Mouse (Mus musculus) spleen, postnatal 36 days (tissue): ENCODE measurements around the gene Olfr472.
"Not testable (repeated sequence)": the region's sequence is repeated elsewhere in the genome, so short reads cannot be mapped to it uniquely, and the experiment has no call there.

Experiments used
- DNase-seq, 2 experiments: peaks; one replicate each; pipeline ENCODE4 v3.0.0; 2022; ENCODE audit warnings: low spot score in 2 of 2, mixed read lengths in 1 of 2

Olfr472 gene

DNA sequence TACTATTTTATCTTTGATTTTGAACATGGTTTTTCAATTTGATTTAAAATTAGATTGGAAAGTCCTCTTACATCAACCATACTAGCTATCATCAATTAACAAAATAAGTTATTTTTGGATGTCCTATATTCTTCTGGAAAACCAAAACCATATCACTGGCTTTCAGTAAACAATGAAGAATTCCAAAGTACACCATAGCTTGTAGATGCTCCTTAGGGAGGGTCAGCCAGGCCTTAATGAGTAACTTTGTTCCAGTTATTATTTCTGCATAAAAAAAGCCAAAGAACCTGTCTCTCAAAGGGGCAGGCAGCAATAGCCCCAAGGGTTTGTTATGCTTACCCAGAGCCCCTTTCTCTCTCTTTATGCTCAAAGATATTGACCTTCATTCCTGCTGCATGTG, at the start of gene Olfr472:
TSS of gene Olfr472 (plus strand) at position 301 of the 400 bp plus-strand sequence.
- no peak for DNase-seq

DNA sequence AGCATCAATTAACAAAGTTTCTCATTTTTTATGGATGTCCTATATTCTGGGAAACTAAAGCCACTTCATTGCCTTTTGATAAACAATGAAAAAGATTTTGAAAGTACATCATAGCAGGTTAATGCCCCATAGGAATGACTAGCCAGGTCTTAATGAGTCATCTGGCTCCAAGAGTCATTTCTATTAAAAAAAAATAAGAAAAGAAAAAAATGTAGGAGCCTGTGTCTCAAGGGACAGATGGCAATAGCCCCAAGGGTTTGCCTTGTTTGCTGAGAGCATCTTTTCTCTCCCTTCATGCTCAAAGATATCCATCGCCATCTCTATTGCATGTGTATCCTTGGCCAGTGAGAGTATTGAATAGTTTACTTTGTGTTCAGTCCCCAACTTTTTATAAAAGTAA, 32.4 kb downstream of the Olfr472 start, which contains the start of gene Olfr473:
TSS of gene Olfr473 (plus strand) at position 301 of the 400 bp plus-strand sequence.
- no peak for DNase-seq

- not testable (repeated sequence) for DNase-seq
These were observed 54.8 kb downstream of the Olfr472 start for GRCm38 (mm10) chr7:107952539-107952938.

DNA sequence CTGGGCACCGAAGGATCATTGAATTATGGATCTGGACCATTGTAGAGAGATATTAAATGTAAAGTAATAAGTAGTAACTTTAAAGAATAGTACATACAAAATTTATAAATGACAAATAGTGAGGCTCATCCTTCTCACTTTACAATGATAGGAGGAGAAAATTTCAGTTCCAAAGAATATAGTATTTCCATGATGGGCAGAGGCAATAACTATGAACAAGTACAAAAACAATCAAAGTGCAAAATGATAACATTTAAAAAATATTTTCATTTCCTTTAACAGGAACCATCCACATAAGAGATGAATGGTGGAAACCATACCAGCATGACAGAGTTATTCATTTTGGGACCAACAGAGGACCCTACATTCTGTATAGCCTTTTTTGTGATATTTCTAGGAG, 56.6 kb downstream of the Olfr472 start, which contains the start of gene Olfr474:
TSS of gene Olfr474 (plus strand) at position 301 of the 400 bp plus-strand sequence.
- no peak for DNase-seq
